Mouse (Mus musculus): Measurements from ENCODE around the gene Npcd. TPM values are rescaled to one million over a fixed set of nuclear protein-coding genes. Genes with fewer than 3 reads are reported as not detected.
A peak's percentile ranks its signal among the peaks of the same experiment; 100 is the strongest.

Npcd gene
- polyA plus RNA-seq, 1 experiment from 2014 or later = not detected

- no peak for ATAC-seq
- H3K9me3 ChIP-seq (replicated peaks) = no peaks in the 10 kb centered on the region
- no peak overlapping the region for H3K4me2 ChIP-seq
- H3K4me1 ChIP-seq = peaks cover 21% of the 10 kb centered on the region
- no peak overlapping the region for H3K27ac ChIP-seq
- no peak overlapping the region for H3K4me3 ChIP-seq
- H3K9ac ChIP-seq = no peak overlapping the region
- no peaks in the 10 kb centered on the region for H3K36me3 ChIP-seq
- H3K27me3 ChIP-seq (replicated peaks) = peaks cover 10% of the 10 kb centered on the region
- 42% methylated on average over 7 of the region's 7 CpGs for WGBS (ENCODE audit: insufficient replicate concordance)
Observed at GRCm38 (mm10) chr15:79775662-79776061, 58.4 kb downstream of the Npcd start.

- H3K27me3 ChIP-seq (replicated peaks) = peaks cover 10% of the 10 kb centered on the region
- peak; percentile 100 for ATAC-seq
- WGBS (ENCODE audit: insufficient replicate concordance) = 1% methylated on average over 41 of the region's 50 CpGs
- peak overlapping the region; percentile 91 for H3K4me2 ChIP-seq
- peak overlapping the region; percentile 66; the same call in 1 of the 2 replicates for H3K27ac ChIP-seq
- H3K4me1 ChIP-seq = peaks cover 21% of the 10 kb centered on the region
- H3K36me3 ChIP-seq = no peaks in the 10 kb centered on the region
- H3K9ac ChIP-seq = peak overlapping the region; percentile 76
- peak overlapping the region; percentile 81 for H3K4me3 ChIP-seq
- no peaks in the 10 kb centered on the region for H3K9me3 ChIP-seq (replicated peaks)
Observed at GRCm38 (mm10) chr15:79774117-79775027, 59.7 kb downstream of the Npcd start.

GRCm38 (mm10) chr15:79770629-79771240 is 63.3 kb downstream of the Npcd start:
- Histone ChIP-seq H3K27me3 (replicated peaks) (no peaks in the 10 kb centered on the region; the same call in 1 of the 2 replicates), H3K9me3 (replicated peaks) (no peaks in the 10 kb centered on the region), H3K4me3 (no peak overlapping the region), H3K36me3 (no peaks in the 10 kb centered on the region), H3K27ac (no peak overlapping the region), H3K4me2 (no peak overlapping the region), H3K9ac (no peak overlapping the region), H3K4me1 (peaks cover 25% of the 10 kb centered on the region)
- WGBS (ENCODE audit: insufficient replicate concordance) = 76% methylated on average over 21 of the region's 21 CpGs
- ATAC-seq = no peak

GRCm38 (mm10) chr15:79768302-79768701 is 65.7 kb downstream of the Npcd start:
- Histone ChIP-seq H3K27me3 (replicated peaks) (no peaks in the 10 kb centered on the region), H3K9me3 (replicated peaks) (no peaks in the 10 kb centered on the region), H3K4me3 (no peak overlapping the region), H3K9ac (no peak overlapping the region), H3K36me3 (no peaks in the 10 kb centered on the region), H3K4me1 (peaks cover 10% of the 10 kb centered on the region), H3K27ac (no peak overlapping the region), H3K4me2 (no peak overlapping the region)
- no peak for ATAC-seq
- WGBS (ENCODE audit: insufficient replicate concordance) = 30% methylated on average over 6 of the region's 6 CpGs

- Histone ChIP-seq H3K27ac (no peak overlapping the region), H3K4me1 (peaks cover 4% of the 10 kb centered on the region; the same call in 1 of the 2 replicates), H3K4me2 (no peak overlapping the region), H3K9ac (no peak overlapping the region), H3K4me3 (no peak overlapping the region), H3K36me3 (no peaks in the 10 kb centered on the region), H3K9me3 (replicated peaks) (no peaks in the 10 kb centered on the region), H3K27me3 (replicated peaks) (no peaks in the 10 kb centered on the region)
- no peak for ATAC-seq
- WGBS (ENCODE audit: insufficient replicate concordance) = 67% methylated on average over 16 of the region's 16 CpGs
Observed at GRCm38 (mm10) chr15:79767327-79767961, 66.6 kb downstream of the Npcd start.

- no peak overlapping the region for H3K27ac ChIP-seq
- WGBS (ENCODE audit: insufficient replicate concordance) = 74% methylated on average over 10 of the region's 10 CpGs
- ATAC-seq = no peak
Observed at GRCm38 (mm10) chr15:79766586-79767071, 67.4 kb downstream of the Npcd start.

GRCm38 (mm10) chr15:79766168-79766567 is 67.9 kb downstream of the Npcd start:
- Histone ChIP-seq H3K4me1 (peaks cover 4% of the 10 kb centered on the region; the same call in 1 of the 2 replicates), H3K9me3 (replicated peaks) (no peaks in the 10 kb centered on the region), H3K4me2 (no peak overlapping the region), H3K9ac (no peak overlapping the region), H3K4me3 (no peak overlapping the region), H3K27ac (no peak overlapping the region), H3K36me3 (peaks cover 7% of the 10 kb centered on the region; the same call in 1 of the 2 replicates), H3K27me3 (replicated peaks) (no peaks in the 10 kb centered on the region)
- WGBS (ENCODE audit: insufficient replicate concordance) = 66% methylated on average over 10 of the region's 10 CpGs
- no peak for ATAC-seq

More at GRCm38 (mm10) chr15:79766586-79767071, 67.4 kb downstream of the Npcd start:
- Histone ChIP-seq H3K4me3 (no peak overlapping the region), H3K4me1 (peaks cover 4% of the 10 kb centered on the region; the same call in 1 of the 2 replicates), H3K9ac (no peak overlapping the region), H3K36me3 (peaks cover 5% of the 10 kb centered on the region; the same call in 1 of the 2 replicates), H3K9me3 (replicated peaks) (no peaks in the 10 kb centered on the region), H3K27me3 (replicated peaks) (no peaks in the 10 kb centered on the region), H3K4me2 (no peak overlapping the region)

GRCm38 (mm10) chr15:79765361-79765760 is 68.7 kb downstream of the Npcd start:
- WGBS (ENCODE audit: insufficient replicate concordance) = 67% methylated on average over 2 of the region's 2 CpGs
- no peaks in the 10 kb centered on the region for H3K27me3 ChIP-seq (replicated peaks)
- H3K4me3 ChIP-seq = no peak overlapping the region
- no peak overlapping the region for H3K4me2 ChIP-seq
- no peak for ATAC-seq
- no peak overlapping the region for H3K27ac ChIP-seq
- peaks cover 7% of the 10 kb centered on the region; the same call in 1 of the 2 replicates for H3K36me3 ChIP-seq
- H3K9me3 ChIP-seq (replicated peaks) = no peaks in the 10 kb centered on the region
- H3K9ac ChIP-seq = no peak overlapping the region
- peaks cover 4% of the 10 kb centered on the region; the same call in 1 of the 2 replicates for H3K4me1 ChIP-seq

- Histone ChIP-seq H3K4me3 (no peak overlapping the region), H3K4me2 (no peak overlapping the region), H3K9ac (no peak overlapping the region), H3K27me3 (replicated peaks) (no peaks in the 10 kb centered on the region), H3K9me3 (replicated peaks) (no peaks in the 10 kb centered on the region), H3K36me3 (peaks cover 7% of the 10 kb centered on the region; the same call in 1 of the 2 replicates), H3K4me1 (peaks cover 4% of the 10 kb centered on the region; the same call in 1 of the 2 replicates), H3K27ac (no peak overlapping the region)
- 65% methylated on average over 11 of the region's 11 CpGs for WGBS (ENCODE audit: insufficient replicate concordance)
- no peak for ATAC-seq
Observed at GRCm38 (mm10) chr15:79764539-79765267, 69.3 kb downstream of the Npcd start.

- Histone ChIP-seq H3K9me3 (replicated peaks) (no peaks in the 10 kb centered on the region), H3K27ac (no peak overlapping the region), H3K36me3 (peaks cover 7% of the 10 kb centered on the region; the same call in 1 of the 2 replicates), H3K27me3 (replicated peaks) (no peaks in the 10 kb centered on the region), H3K4me1 (peaks cover 2% of the 10 kb centered on the region; the same call in 1 of the 2 replicates), H3K4me3 (no peak overlapping the region), H3K9ac (no peak overlapping the region), H3K4me2 (no peak overlapping the region)
- no peak for ATAC-seq
- 82% methylated on average over 7 of the region's 7 CpGs for WGBS (ENCODE audit: insufficient replicate concordance)
Observed at GRCm38 (mm10) chr15:79763601-79764246, 70.3 kb downstream of the Npcd start.

- peaks cover 7% of the 10 kb centered on the region; the same call in 1 of the 2 replicates for H3K36me3 ChIP-seq
- 72% methylated on average over 9 of the region's 9 CpGs for WGBS (ENCODE audit: insufficient replicate concordance)
- no peaks in the 10 kb centered on the region for H3K9me3 ChIP-seq (replicated peaks)
- no peaks in the 10 kb centered on the region for H3K27me3 ChIP-seq (replicated peaks)
- H3K4me1 ChIP-seq = no peaks in the 10 kb centered on the region
- no peak overlapping the region for H3K27ac ChIP-seq
- H3K9ac ChIP-seq = no peak overlapping the region
- no peak overlapping the region for H3K4me3 ChIP-seq
- no peak overlapping the region for H3K4me2 ChIP-seq
- ATAC-seq = no peak
Observed at GRCm38 (mm10) chr15:79763001-79763400, 71.0 kb downstream of the Npcd start.
